Mouse (Mus musculus): ENCODE measurements around the gene Hectd1. TPM values are rescaled to one million over a fixed set of nuclear protein-coding genes. Genes with fewer than 3 reads are reported as not detected.

Hectd1 gene
- polyA plus RNA-seq, 1 experiment from 2014 or later: 36.0 TPM

DNA sequence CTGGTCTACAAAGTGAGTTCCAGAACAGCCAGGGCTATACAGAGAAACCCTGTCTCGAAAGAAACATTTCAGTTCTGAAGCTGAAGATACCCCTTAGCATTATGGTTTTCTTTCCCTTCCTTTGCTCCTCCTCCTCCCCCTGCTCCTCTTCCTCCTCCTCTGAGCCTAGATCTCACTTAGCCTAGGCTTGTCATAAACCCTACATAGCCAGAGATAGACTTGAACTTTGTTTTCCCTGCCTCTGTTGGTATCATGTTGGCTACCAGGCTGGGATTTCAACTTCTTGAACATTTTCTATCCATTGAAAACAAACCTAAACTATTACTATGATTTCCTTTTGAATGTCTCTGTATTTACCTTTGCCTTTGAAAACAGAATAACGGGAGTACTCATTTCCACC is 26.5 kb upstream of the Hectd1 start:
- Histone ChIP-seq H3K4me3 (no peak overlapping the region), H3K27me3 (replicated peaks) (no peaks in the 10 kb centered on the region), H3K27ac (no peak overlapping the region), H3K9me3 (no peaks in the 10 kb centered on the region), H3K4me2 (replicated peaks) (no peak overlapping the region), H3K9ac (no peak overlapping the region), H3K4me1 (no peaks in the 10 kb centered on the region), H3K36me3 (no peaks in the 10 kb centered on the region)
- no peak for ATAC-seq (ENCODE audit: low FRiP score, low read depth)
- WGBS: 93% methylated on average over 2 of the region's 2 CpGs

DNA sequence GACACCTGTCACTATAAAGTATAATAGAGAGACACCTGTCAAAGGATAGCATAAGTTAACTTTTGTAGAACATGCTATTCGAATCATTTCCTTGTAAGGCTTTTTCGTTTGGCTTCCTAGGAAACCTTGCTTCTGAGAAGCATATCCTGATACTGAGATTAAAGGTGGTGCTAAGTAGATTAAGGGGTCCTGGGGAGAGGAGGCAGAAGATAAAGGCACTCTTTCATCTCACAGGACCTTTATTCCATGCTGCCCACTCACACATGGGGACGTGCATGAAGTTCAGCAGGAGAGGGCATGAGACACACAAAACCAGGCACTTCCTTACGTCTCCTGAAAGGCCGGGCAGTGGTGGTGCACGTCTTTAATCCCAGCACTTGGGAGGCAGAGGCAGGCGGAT is 26.1 kb upstream of the Hectd1 start:
- Histone ChIP-seq H3K36me3 (no peaks in the 10 kb centered on the region), H3K27ac (no peak overlapping the region)
- 82% methylated on average over 7 of the region's 7 CpGs for WGBS

DNA sequence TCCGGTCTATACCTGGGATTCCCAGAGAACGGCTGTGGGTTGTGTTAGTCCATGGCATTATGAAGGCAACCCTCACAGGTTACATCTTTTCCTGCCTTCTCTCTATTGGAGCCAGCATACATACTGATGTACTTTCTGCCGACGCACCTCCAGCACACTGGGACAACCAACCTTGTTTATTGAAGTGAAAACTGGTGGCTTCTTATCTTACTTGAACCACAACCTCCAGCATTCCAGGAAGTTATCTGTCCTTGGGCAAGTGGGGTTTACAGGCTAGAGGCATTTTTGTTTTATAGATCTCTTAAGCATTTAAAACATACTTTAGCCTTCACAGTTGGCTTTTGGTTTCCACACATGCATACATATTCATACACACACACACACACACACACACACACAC is 22.3 kb upstream of the Hectd1 start:
- 91% methylated on average over 4 of the region's 4 CpGs for WGBS
- Histone ChIP-seq H3K36me3 (no peaks in the 10 kb centered on the region), H3K4me2 (replicated peaks) (no peak overlapping the region), H3K4me1 (no peaks in the 10 kb centered on the region), H3K4me3 (no peak overlapping the region), H3K9me3 (no peaks in the 10 kb centered on the region), H3K27me3 (replicated peaks) (no peaks in the 10 kb centered on the region), H3K27ac (no peak overlapping the region), H3K9ac (no peak overlapping the region)
- ATAC-seq (ENCODE audit: low FRiP score, low read depth): no peak

More for the DNA sequence above, 26.1 kb upstream of the Hectd1 start:
- Histone ChIP-seq H3K4me2 (replicated peaks) (no peak overlapping the region), H3K27me3 (replicated peaks) (no peaks in the 10 kb centered on the region), H3K9ac (no peak overlapping the region), H3K4me1 (no peaks in the 10 kb centered on the region), H3K9me3 (no peaks in the 10 kb centered on the region), H3K4me3 (no peak overlapping the region)
- no peak for ATAC-seq (ENCODE audit: low FRiP score, low read depth)

DNA sequence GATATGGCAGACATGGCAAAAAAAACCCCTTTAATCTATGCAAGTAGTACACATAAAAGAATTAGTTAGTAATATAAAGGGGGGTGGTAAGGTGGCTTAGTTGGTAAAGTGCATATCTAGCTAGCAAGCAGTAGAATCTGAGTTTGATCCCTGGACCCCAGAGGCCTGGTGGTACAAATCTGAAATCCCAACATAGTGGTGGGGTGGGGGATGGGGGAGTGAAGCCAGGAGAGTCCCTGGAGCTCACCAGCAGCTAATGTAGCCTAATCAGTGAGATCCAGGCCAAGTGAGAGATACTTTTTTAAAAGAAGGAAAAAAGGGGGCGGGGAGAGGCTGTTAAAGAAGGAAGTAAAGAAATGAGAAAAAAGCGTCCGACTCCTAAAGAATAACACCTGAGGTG is 21.8 kb upstream of the Hectd1 start:
- no peak for ATAC-seq (ENCODE audit: low FRiP score, low read depth)
- no peaks in the 10 kb centered on the region for H3K27me3 ChIP-seq (replicated peaks)

DNA sequence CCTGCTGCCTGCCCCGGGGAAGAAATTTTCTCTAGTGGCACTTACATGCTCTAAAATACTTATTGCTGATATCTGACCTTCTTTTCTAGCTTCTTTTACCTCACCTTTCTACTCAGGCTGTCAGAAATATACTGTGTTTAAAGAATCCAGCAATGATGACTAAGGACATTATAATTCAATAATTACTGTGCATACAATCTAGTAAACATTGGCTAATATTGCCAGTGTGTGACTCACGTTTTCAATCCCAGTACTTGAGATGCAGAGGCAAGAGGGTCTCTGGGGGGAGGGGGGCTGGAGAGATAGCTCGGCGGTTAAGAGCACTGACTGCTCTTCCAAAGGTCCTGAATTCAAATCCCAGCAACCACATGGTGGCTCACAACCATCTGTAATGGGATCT is 21.0 kb upstream of the Hectd1 start:
- 86% methylated on average over 4 of the region's 4 CpGs for WGBS
- no peaks in the 10 kb centered on the region for H3K4me1 ChIP-seq
- no peak for ATAC-seq (ENCODE audit: low FRiP score, low read depth)

More for the DNA sequence above, 21.8 kb upstream of the Hectd1 start:
- Histone ChIP-seq H3K4me2 (replicated peaks) (no peak overlapping the region), H3K36me3 (no peaks in the 10 kb centered on the region), H3K9me3 (no peaks in the 10 kb centered on the region), H3K9ac (no peak overlapping the region), H3K4me1 (no peaks in the 10 kb centered on the region), H3K4me3 (no peak overlapping the region), H3K27ac (no peak overlapping the region)
- WGBS: 91% methylated on average over 3 of the region's 3 CpGs

DNA sequence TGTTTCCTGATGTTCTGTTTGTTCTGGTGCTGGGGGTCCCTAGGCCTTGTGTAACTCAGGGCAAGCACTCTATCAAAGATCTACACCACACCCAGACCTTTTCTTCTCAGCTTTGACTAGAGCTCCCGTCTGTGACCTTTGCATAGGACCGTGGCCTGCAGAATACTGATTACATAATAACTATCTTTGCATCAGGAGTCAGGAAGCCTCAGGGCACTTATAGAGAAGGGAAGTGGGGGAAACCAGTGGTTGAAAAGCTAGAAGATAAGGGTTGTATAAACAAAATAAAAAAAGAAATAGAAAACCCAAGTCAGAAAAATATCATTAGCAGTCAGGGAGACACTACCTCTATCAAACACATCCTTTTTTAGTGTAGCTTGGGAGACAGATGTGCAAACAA is 20.6 kb upstream of the Hectd1 start:
- Histone ChIP-seq H3K9ac (no peak overlapping the region), H3K9me3 (no peaks in the 10 kb centered on the region), H3K27ac (no peak overlapping the region), H3K4me1 (no peaks in the 10 kb centered on the region), H3K4me3 (no peak overlapping the region), H3K36me3 (no peaks in the 10 kb centered on the region), H3K27me3 (replicated peaks) (no peaks in the 10 kb centered on the region), H3K4me2 (replicated peaks) (no peak overlapping the region)
- 90% methylated on average over 2 of the region's 2 CpGs for WGBS
- ATAC-seq (ENCODE audit: low FRiP score, low read depth): no peak

More for the DNA sequence above, 21.0 kb upstream of the Hectd1 start:
- no peaks in the 10 kb centered on the region for H3K36me3 ChIP-seq
- H3K27me3 ChIP-seq (replicated peaks): no peaks in the 10 kb centered on the region
- H3K9ac ChIP-seq: no peak overlapping the region
- H3K4me3 ChIP-seq: no peak overlapping the region
- H3K4me2 ChIP-seq (replicated peaks): no peak overlapping the region
- no peaks in the 10 kb centered on the region for H3K9me3 ChIP-seq
- no peak overlapping the region for H3K27ac ChIP-seq

DNA sequence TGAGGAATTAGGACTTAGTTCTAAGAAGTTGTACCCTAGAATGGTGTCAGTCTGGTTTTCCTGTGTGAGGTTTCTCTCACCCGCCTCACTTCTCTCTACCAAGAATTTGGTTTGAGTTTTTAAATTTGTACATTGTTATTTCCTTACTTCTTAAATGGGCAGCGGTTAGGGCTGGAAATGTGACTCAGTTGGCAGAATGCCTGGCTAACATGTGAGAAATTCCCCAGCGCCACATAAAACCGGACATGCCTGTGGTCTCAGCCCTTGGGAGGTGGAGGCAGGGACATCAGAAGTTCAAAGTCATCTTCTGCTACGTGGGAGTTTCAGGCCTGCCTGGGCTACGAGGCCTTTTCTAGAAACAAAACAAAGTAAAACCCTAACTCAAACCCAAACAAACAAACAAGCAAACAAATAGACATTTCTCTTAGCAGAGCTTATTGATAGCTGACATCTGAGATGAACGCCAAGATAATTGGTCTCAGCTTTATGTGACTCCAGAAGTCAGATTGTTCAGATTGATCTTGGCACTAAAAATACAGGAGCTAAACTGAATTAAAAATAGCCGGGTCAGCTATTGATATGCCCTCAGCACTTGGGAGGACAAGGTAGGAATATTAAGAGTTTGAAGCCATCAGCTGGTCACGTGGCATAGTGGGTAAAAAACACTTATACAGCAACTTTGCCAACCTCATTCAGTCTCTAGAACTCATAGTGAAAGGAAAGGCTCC is 18.8 kb upstream of the Hectd1 start:
- H3K4me2 ChIP-seq (replicated peaks): no peak overlapping the region
- no peaks in the 10 kb centered on the region for H3K9me3 ChIP-seq
- H3K36me3 ChIP-seq: no peaks in the 10 kb centered on the region
- ATAC-seq (ENCODE audit: low FRiP score, low read depth): no peak
- no peaks in the 10 kb centered on the region for H3K4me1 ChIP-seq
- 85% methylated on average over 9 of the region's 9 CpGs for WGBS
- no peak overlapping the region for H3K4me3 ChIP-seq
- H3K9ac ChIP-seq: no peak overlapping the region
- H3K27ac ChIP-seq: no peak overlapping the region
- no peaks in the 10 kb centered on the region for H3K27me3 ChIP-seq (replicated peaks)

DNA sequence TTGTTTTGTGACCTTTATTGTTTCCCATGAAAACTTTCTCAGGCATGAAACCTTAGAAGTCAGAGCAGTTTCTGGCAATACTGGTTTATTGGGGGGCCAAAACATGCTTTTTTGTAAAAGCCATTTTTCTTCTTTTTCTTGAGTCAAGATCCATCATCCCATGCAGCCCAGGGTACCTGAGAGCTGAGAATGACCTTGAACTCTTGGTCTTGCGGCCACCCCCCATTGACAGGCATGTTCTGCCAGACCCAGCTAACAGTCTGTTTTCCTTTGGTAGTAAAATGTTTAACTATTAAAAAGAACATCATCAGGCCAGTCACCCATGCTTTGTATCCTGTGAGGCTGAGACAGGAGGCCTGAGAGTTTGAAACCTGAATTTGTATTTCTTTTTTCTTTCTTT is 15.9 kb upstream of the Hectd1 start:
- Histone ChIP-seq H3K9me3 (no peaks in the 10 kb centered on the region), H3K4me3 (no peak overlapping the region), H3K4me1 (no peaks in the 10 kb centered on the region), H3K4me2 (replicated peaks) (peak overlapping the region; percentile 64), H3K27me3 (replicated peaks) (no peaks in the 10 kb centered on the region), H3K27ac (no peak overlapping the region), H3K9ac (no peak overlapping the region), H3K36me3 (no peaks in the 10 kb centered on the region)
- 43% methylated on average over 1 of the region's 1 CpGs for WGBS
- 0 out of 2 replicates have a peak, but pooled peaks have one; percentile 41 for ATAC-seq (ENCODE audit: low FRiP score, low read depth)

DNA sequence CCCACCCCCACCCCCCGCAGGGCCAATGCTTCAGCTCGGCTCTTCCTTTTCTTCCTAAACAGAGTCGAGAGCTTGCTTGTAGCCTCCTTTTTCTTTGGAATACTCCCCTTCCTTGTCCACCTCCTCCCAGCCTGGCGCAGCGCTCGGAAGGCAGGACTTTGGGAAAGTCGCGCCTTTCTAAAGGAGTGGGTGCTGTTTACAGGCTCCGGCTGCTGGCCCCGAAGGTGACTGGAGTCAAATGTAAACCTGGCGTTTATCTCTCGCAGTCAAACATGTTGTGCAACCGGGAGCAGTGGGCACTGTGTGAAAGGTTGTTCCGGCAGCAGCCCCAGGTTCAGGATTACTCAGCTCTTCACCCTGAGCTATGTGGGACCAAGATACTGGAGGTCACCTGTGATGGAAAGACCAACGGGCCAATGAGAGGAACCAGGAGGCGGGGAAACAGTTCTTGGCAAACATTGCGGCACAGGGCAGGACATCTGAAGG is 15.5 kb upstream of the Hectd1 start:
- Histone ChIP-seq H3K27me3 (replicated peaks) (no peaks in the 10 kb centered on the region), H3K9me3 (no peaks in the 10 kb centered on the region), H3K27ac (no peak overlapping the region), H3K9ac (peak overlapping the region; percentile 49), H3K4me2 (replicated peaks) (peak overlapping the region; percentile 64), H3K4me3 (peak overlapping the region; percentile 46), H3K36me3 (no peaks in the 10 kb centered on the region), H3K4me1 (no peaks in the 10 kb centered on the region)
- peak; percentile 99 for ATAC-seq (ENCODE audit: low FRiP score, low read depth)
- under 1% methylated on average over 17 of the region's 17 CpGs for WGBS

DNA sequence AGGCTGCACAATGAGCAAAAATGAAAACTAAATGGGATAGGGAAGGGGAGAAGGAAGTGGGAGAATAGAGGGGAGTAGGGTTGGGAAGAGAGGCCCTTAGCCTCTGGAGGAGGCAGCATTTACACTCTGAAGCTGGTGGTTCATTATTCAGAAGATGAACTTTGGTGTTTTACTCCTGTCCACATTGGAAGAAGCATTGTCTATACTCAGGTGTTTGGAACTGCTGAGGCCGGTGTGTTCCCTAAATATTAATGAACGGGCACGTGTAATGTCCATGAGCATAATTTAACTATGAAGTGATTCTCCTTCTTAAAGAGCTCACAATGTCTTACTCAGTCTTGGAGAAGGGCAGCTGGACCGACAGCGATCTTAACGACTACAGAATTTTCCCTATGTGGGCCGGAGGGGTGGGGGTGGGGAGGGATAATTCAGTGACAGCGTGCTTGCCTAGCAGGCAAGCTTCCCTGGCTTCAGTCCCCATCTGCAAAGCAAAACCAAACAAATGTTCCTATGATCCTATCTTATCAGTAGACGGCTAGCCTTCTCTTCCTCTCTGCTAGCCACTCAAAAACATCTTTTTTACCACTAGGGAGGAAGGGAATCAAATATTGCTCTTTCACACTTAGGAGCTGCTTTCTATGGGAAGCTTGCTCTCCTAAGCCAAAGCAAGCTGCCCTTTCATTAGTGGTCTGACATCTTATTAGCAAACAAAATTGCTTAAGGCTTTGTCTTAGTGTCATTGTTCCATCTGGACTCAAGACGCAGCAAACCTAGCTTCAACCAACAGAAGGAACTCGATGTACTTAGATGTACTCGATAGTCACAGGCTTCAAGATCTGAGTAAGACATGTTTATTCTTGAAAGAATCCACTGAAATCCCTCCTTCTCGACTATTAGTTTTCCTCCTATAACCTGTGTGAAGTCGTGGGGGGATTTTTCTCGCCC is 14.5 kb upstream of the Hectd1 start:
- H3K27me3 ChIP-seq (replicated peaks): no peaks in the 10 kb centered on the region
- no peaks in the 10 kb centered on the region for H3K36me3 ChIP-seq
- WGBS: 38% methylated on average over 15 of the region's 15 CpGs
- no peak overlapping the region for H3K27ac ChIP-seq
- no peaks in the 10 kb centered on the region for H3K9me3 ChIP-seq
- H3K9ac ChIP-seq: no peak overlapping the region
- no peak for ATAC-seq (ENCODE audit: low FRiP score, low read depth)
- no peak overlapping the region for H3K4me3 ChIP-seq
- no peaks in the 10 kb centered on the region for H3K4me1 ChIP-seq
- H3K4me2 ChIP-seq (replicated peaks): peak overlapping the region; percentile 64

DNA sequence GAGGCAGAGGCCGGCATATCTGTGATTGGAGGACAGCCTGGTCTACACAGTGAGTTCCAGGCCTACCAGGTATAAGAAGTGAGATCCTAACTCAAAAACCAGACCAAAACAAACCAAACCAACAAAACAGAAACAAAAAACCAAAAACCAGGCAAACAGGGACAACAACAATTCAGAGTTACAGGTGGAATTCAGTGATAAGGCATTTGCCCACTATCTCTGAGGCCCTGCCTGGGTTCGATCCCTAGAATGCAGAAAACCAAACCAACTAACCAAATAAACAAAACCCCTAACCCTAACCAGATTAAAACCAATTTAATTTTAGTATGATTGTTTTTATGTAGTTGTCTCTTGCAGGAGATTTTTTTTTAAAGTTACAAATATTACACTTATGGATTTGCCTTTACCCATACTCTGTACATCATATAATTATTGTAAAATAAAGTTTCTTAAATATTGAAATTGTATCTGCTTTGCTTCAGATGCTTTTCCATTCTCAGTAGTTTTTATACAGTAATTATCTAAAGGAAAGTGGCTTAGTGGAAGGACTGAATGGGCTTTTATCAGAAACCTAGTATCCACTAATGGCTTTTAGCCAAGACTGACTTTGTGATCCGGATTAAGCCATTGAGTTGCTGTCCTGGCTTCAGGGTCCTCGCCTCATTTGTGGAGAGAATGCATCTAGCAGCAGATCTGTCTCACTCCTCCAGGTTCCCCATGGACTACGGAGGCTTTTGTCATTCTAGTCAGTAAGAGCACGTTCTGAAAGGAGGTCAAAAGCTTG is 12.9 kb upstream of the Hectd1 start:
- Histone ChIP-seq H3K9ac (no peak overlapping the region), H3K4me1 (no peaks in the 10 kb centered on the region), H3K27me3 (replicated peaks) (no peaks in the 10 kb centered on the region), H3K4me3 (no peak overlapping the region), H3K4me2 (replicated peaks) (no peak overlapping the region), H3K36me3 (no peaks in the 10 kb centered on the region), H3K9me3 (no peaks in the 10 kb centered on the region), H3K27ac (no peak overlapping the region)
- 76% methylated on average over 6 of the region's 6 CpGs for WGBS
- no peak for ATAC-seq (ENCODE audit: low FRiP score, low read depth)

DNA sequence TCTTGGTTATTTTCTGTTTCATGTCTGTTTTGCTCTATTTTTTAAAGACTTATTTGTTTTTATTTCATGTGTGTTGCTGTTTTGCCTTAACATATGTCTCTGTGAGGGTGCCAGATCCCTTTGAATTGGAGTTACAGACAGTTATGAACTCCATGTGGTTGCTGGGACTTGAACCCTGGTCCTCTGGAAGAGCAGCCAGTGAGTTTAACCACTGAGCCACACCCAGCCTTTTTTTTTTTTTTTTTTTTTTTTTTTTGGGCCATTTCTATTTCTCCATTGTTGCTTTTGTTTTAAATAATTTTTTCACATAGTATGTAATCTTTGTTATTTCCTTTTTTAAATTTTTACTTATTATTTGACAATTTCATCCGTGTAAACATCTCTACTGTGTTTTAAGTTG is 10.5 kb upstream of the Hectd1 start:
- Histone ChIP-seq H3K9ac (no peak overlapping the region), H3K27me3 (replicated peaks) (no peaks in the 10 kb centered on the region), H3K4me1 (no peaks in the 10 kb centered on the region), H3K4me2 (replicated peaks) (no peak overlapping the region), H3K4me3 (no peak overlapping the region), H3K9me3 (no peaks in the 10 kb centered on the region), H3K27ac (no peak overlapping the region), H3K36me3 (no peaks in the 10 kb centered on the region)
- no peak for ATAC-seq (ENCODE audit: low FRiP score, low read depth)
- 86% methylated on average over 1 of the region's 1 CpGs for WGBS
